Mouse (Mus musculus) olfactory bulb, adult 2 months (tissue): ENCODE measurements around the gene Idh3g.

Experiments
- CTCF ChIP-seq: fragments of 200-500 bp; IDR thresholded peaks from 2 replicates; pipeline ENCODE4 v1.5.1; 2012; ENCODE audit warnings: low read depth, mild to moderate bottlenecking, low read length, moderate library complexity; ENCODE audit not compliant: insufficient read depth
- POLR2A ChIP-seq: fragments of 200-500 bp; IDR thresholded peaks from 2 replicates; pipeline ENCODE4 v1.6.1; 2012; ENCODE audit warnings: mild to moderate bottlenecking, low read depth, low read length, moderate library complexity; ENCODE audit not compliant: insufficient read depth

- TF ChIP-seq POLR2A (no peak), CTCF (no peak)
Observed at GRCm38 (mm10) chrX:73748977-73749376, 37.7 kb downstream of the Idh3g start.
